Mouse (Mus musculus): ENCODE results near the gene Stat1. TPM values are rescaled to one million over a fixed set of nuclear protein-coding genes. Genes with fewer than 3 reads are reported as not detected.
A peak's percentile ranks its signal among the peaks of the same experiment; 100 is the strongest.

The Stat1 gene
- total RNA-seq (2021) = 10 to 100 TPM; 22.0 to 23.5 TPM
- long read RNA-seq, full-length matches to known transcripts = 15 of 28 reads
- long read RNA-seq, partial matches to known transcripts = 5 of 28 reads
- long read RNA-seq, other reads (novel, unspliced or antisense) = 8 of 28 reads

- DNase-seq (ENCODE audit: low spot score in 2 of 2) = peak; percentile 68 to 87
Measured at GRCm38 (mm10) chr1:52118860-52119591, at the start of gene Stat1. Gene Stat1 (plus strand): TSS chr1:52119440.

GRCm38 (mm10) chr1:52079724-52080367, 39.4 kb upstream of the Stat1 start:
- no peak for DNase-seq (ENCODE audit: low spot score in 2 of 2)

GRCm38 (mm10) chr1:52080375-52080774, 38.9 kb upstream of the Stat1 start:
- no peak for DNase-seq (ENCODE audit: low spot score in 2 of 2)

GRCm38 (mm10) chr1:52086236-52086635, 33.0 kb upstream of the Stat1 start:
- DNase-seq (ENCODE audit: low spot score in 2 of 2) = peak in 1 of 2 experiments; percentile 12

GRCm38 (mm10) chr1:52087128-52087527, 32.1 kb upstream of the Stat1 start:
- no peak for DNase-seq (ENCODE audit: low spot score in 2 of 2)

GRCm38 (mm10) chr1:52088634-52089033, 30.6 kb upstream of the Stat1 start:
- no peak for DNase-seq (ENCODE audit: low spot score in 2 of 2)

- peak in 1 of 2 experiments; percentile 71 for DNase-seq (ENCODE audit: low spot score in 2 of 2)
Measured at GRCm38 (mm10) chr1:52098618-52099232, 20.5 kb upstream of the Stat1 start.

GRCm38 (mm10) chr1:52100496-52100895, 18.7 kb upstream of the Stat1 start:
- DNase-seq (ENCODE audit: low spot score in 2 of 2) = no peak

- DNase-seq (ENCODE audit: low spot score in 2 of 2) = no peak
Measured at GRCm38 (mm10) chr1:52102795-52103194, 16.4 kb upstream of the Stat1 start.

GRCm38 (mm10) chr1:52107206-52107605, 12.0 kb upstream of the Stat1 start:
- no peak for DNase-seq (ENCODE audit: low spot score in 2 of 2)

- DNase-seq (ENCODE audit: low spot score in 2 of 2) = no peak
Measured at GRCm38 (mm10) chr1:52111217-52111616, 8.0 kb upstream of the Stat1 start.

- DNase-seq (ENCODE audit: low spot score in 2 of 2) = no peak
Measured at GRCm38 (mm10) chr1:52112301-52112700, 6.9 kb upstream of the Stat1 start.

GRCm38 (mm10) chr1:52113067-52113665, 6.1 kb upstream of the Stat1 start:
- no peak for DNase-seq (ENCODE audit: low spot score in 2 of 2)

GRCm38 (mm10) chr1:52113666-52114069, 5.6 kb upstream of the Stat1 start:
- DNase-seq (ENCODE audit: low spot score in 2 of 2) = peak; percentile 99

- no peak for DNase-seq (ENCODE audit: low spot score in 2 of 2)
Measured at GRCm38 (mm10) chr1:52116441-52116840, 2.8 kb upstream of the Stat1 start.

GRCm38 (mm10) chr1:52117777-52118176, 1.5 kb upstream of the Stat1 start:
- no peak for DNase-seq (ENCODE audit: low spot score in 2 of 2)

GRCm38 (mm10) chr1:52119691-52120090, 451 bp downstream of the Stat1 start:
- no peak for DNase-seq (ENCODE audit: low spot score in 2 of 2)

GRCm38 (mm10) chr1:52120191-52120590, 951 bp downstream of the Stat1 start:
- no peak for DNase-seq (ENCODE audit: low spot score in 2 of 2)

- no peak for DNase-seq (ENCODE audit: low spot score in 2 of 2)
Measured at GRCm38 (mm10) chr1:52121052-52121451, 1.8 kb downstream of the Stat1 start.

- no peak for DNase-seq (ENCODE audit: low spot score in 2 of 2)
Measured at GRCm38 (mm10) chr1:52124818-52125217, 5.6 kb downstream of the Stat1 start.

GRCm38 (mm10) chr1:52127350-52127749, 8.1 kb downstream of the Stat1 start:
- no peak for DNase-seq (ENCODE audit: low spot score in 2 of 2)

GRCm38 (mm10) chr1:52129794-52130193, 10.6 kb downstream of the Stat1 start:
- no peak for DNase-seq (ENCODE audit: low spot score in 2 of 2)
